Comparison of ENCODE assay signal across 18 mouse cellular contexts in the genomic region with DNA sequence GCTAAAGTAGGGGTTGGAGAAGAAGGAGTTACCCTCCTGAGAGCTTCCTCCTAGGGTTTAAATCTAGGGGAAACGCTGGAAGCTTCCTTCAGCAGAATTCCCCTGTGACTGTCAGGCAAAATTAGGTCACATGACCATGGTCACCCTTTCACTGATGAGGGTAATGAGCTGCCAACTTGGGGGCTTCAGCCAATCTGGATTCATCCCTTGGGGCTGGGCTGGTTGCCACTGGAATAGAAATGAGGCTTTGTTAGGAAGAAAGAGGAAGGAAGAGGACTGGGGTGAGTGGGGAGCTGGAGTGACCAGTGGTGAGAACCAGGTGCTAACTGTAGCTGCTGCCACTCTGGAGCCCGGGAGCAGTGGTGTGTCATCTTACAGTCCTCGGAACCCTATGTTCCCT. TPM values are rescaled to one million over a fixed set of nuclear protein-coding genes. Genes with fewer than 3 reads are reported as not detected.
DNase-seq lines count a peak whose midpoint lies in the region; ATAC-seq and TF ChIP-seq lines count a peak whose summit lies in the region.
"Had no signal": no experiment of that assay in that cellular context is flagged by ENCODE, and none has a peak within 500 bp of the region (broad histone marks: within the 10 kb centered on the region; RNA-seq: fewer than 3 reads in every experiment).

No protein-coding gene starts in this region.

- WGBS in heart, embryonic 11.5 days (ENCODE audit: insufficient replicate concordance): 77% methylated on average over 3 of the region's 3 CpGs

- H3K9ac ChIP-seq in heart, embryonic 11.5 days (ENCODE audit: low read depth, low read length): no peak overlapping the region
- H3K9ac ChIP-seq: forebrain, embryonic 15.5 days; hindbrain, embryonic 14.5 days had no signal

- no peaks in the 10 kb centered on the region for H3K4me1 ChIP-seq in heart, embryonic 11.5 days (ENCODE audit: control insufficient read depth, insufficient read depth, low read length)
- H3K4me1 ChIP-seq: forebrain, embryonic 15.5 days had no signal

- H3K4me2 ChIP-seq in heart, embryonic 11.5 days: no peak overlapping the region
- H3K4me2 ChIP-seq: forebrain, embryonic 15.5 days; hindbrain, embryonic 14.5 days had no signal

- no peaks in the 10 kb centered on the region for H3K36me3 ChIP-seq in heart, embryonic 11.5 days (ENCODE audit: control insufficient read depth, insufficient read depth, low read length)
- H3K36me3 ChIP-seq: forebrain, embryonic 15.5 days had no signal

- DNase-seq in heart, adult 11 months: peak; percentile 11
- peak; percentile 36 for DNase-seq in left cerebral cortex, postnatal 4 days
- no peak for DNase-seq in left cerebral cortex, adult 8-10 months (ENCODE audit: low spot score in 2 of 2)
- peak; percentile 42 for DNase-seq in Muller cell, postnatal 12 days (ENCODE audit: inconsistent ontology term)
- peak; percentile 42 for DNase-seq in brain, embryonic 14.5 days (ENCODE audit: low read depth)
- DNase-seq: adrenal gland, adult 8-10 months; cerebellum, adult 18-20 months; cerebellum, adult 9-11 months; gastrocnemius, postnatal 14 days; heart, postnatal 10 days had no signal

- H3K9me3 ChIP-seq in heart, embryonic 11.5 days (replicated peaks; ENCODE audit: control insufficient read depth, low read length): 0 out of 2 replicates have a peak, but pooled peaks cover 2% of the 10 kb centered on the region
- H3K9me3 ChIP-seq: embryonic facial prominence, embryonic 10.5 days; forebrain, embryonic 15.5 days had no signal

- H3K27me3 ChIP-seq in heart, embryonic 11.5 days (ENCODE audit: control insufficient read depth, insufficient read depth, low read length): peaks cover 9% of the 10 kb centered on the region; the same call in 1 of the 2 replicates

- intact Hi-C loops in left cerebral cortex, postnatal 4 days (cut with DNase I): no loop called here

- no peak overlapping the region for H3K4me3 ChIP-seq in heart, embryonic 11.5 days (ENCODE audit: low read depth, low read length)
- H3K4me3 ChIP-seq: embryonic facial prominence, embryonic 10.5 days; forebrain, embryonic 15.5 days had no signal

- no peak for TF ChIP-seq POLR2A in brain, embryonic 14.5 days (IDR thresholded peaks at IDR 0.05; ENCODE audit: borderline replicate concordance, extremely low read depth, insufficient read depth, insufficient read length, poor library complexity, severe bottlenecking)

- no peak for ATAC-seq in heart, embryonic 11.5 days (replicated peaks; ENCODE audit: insufficient number of reproducible peaks, low FRiP score, low TSS enrichment)
- ATAC-seq: forebrain, embryonic 15.5 days; intestine, embryonic 16.5 days had no signal

- no peak overlapping the region for H3K27ac ChIP-seq in heart, embryonic 11.5 days (ENCODE audit: low read depth, low read length)
- H3K27ac ChIP-seq: embryonic facial prominence, embryonic 10.5 days; forebrain, embryonic 15.5 days; hindbrain, embryonic 14.5 days had no signal

- no peak for TF ChIP-seq CTCF in brain, embryonic 14.5 days (IDR thresholded peaks at IDR 0.05; ENCODE audit: borderline replicate concordance, extremely low read depth, insufficient read depth, insufficient read length)

RNA-seq across cellular contexts. Expression of a gene that starts 6.0 kb away (rescaled TPM):
- 10.3 and 10.7 TPM in 2 replicates for polyA plus RNA-seq in heart, embryonic 11.5 days (2014; fragmentation: Nextera tagmentation; extraction: Ambion mirVana)
- total RNA-seq in left cerebral cortex, postnatal 4 days (2021): 10 to 100 TPM; 11.1 TPM
- 10 to 100 TPM in 1 of 4 experiments, 1 to 10 TPM in 3; 8.0 to 11.0 (median 9.0) TPM for total RNA-seq in left cerebral cortex, adult 8-10 months (2022)
- 4.9 and 9.2 TPM in 2 replicates for polyA plus RNA-seq in brain, embryonic 14.5 days (2012; rRNA removed)

RNA-seq across cellular contexts. Expression of a gene that starts 32.9 kb away (rescaled TPM):
- 0.36 TPM in 1 of 2 replicates, not detected in the other for polyA plus RNA-seq in heart, embryonic 11.5 days (2014; fragmentation: Nextera tagmentation; extraction: Ambion mirVana)
- not detected for total RNA-seq in left cerebral cortex, postnatal 4 days (2021)
- total RNA-seq in left cerebral cortex, adult 8-10 months (2022): not detected
- polyA plus RNA-seq in brain, embryonic 14.5 days (2012; rRNA removed): 0.19 TPM in 2 replicates
- total RNA-seq: gastrocnemius, adult 18-20 months; gastrocnemius, postnatal 14 days; heart, postnatal 10 days; hematopoietic stem cell, adult 5-6 weeks had no signal
- polyA plus RNA-seq: heart, embryonic 14.5 days had no signal

RNA-seq across cellular contexts. Expression of a gene that starts 34.2 kb away (rescaled TPM):
- 83.6 and 87.1 TPM in 2 replicates for polyA plus RNA-seq in heart, embryonic 11.5 days (2014; fragmentation: Nextera tagmentation; extraction: Ambion mirVana)
- 10 to 100 TPM; 89.0 to 93.2 TPM for total RNA-seq in left cerebral cortex, postnatal 4 days (2021)
- 100 to 1,000 TPM in 2 of 4 experiments, 10 to 100 TPM in 2; 92.1 to 119 (median 102) TPM for total RNA-seq in left cerebral cortex, adult 8-10 months (2022)
- polyA plus RNA-seq in brain, embryonic 14.5 days (2012; rRNA removed): 155 and 168 TPM in 2 replicates

Comparison
In these comparisons a context has a peak if more than half of its experiments do, and no peak if none do; other contexts are left out.
1. DNase-seq: peak in heart, adult 11 months (single experiment), left cerebral cortex, postnatal 4 days (single experiment), Muller cell, postnatal 12 days (single experiment) and brain, embryonic 14.5 days (single experiment); none in left cerebral cortex, adult 8-10 months (0 of 2).